Mouse (Mus musculus): ENCODE results near the gene Sapcd1. TPM values are rescaled to one million over a fixed set of nuclear protein-coding genes. Genes with fewer than 3 reads are reported as not detected.

Sapcd1 gene
- polyA plus RNA-seq, 1 experiment from 2014 or later = 7.4 TPM

- Histone ChIP-seq H3K9me3 (no peaks in the 10 kb centered on the region), H3K4me2 (no peak overlapping the region), H3K4me3 (replicated peaks) (no peak overlapping the region), H3K36me3 (replicated peaks) (0 out of 2 replicates have a peak, but pooled peaks cover under 1% of the 10 kb centered on the region), H3K4me1 (peaks cover 28% of the 10 kb centered on the region), H3K9ac (no peak overlapping the region), H3K27ac (no peak overlapping the region), H3K27me3 (no peaks in the 10 kb centered on the region)
- ATAC-seq (ENCODE audit: low FRiP score) = no peak
- 89% methylated on average over 4 of the region's 4 CpGs for WGBS
Measured at GRCm38 (mm10) chr17:34979631-34980030, 48.2 kb downstream of the Sapcd1 start.

- no peaks in the 10 kb centered on the region for H3K36me3 ChIP-seq (replicated peaks)
- H3K4me2 ChIP-seq = no peak overlapping the region
- no peak overlapping the region for H3K9ac ChIP-seq
- H3K4me1 ChIP-seq = peaks cover 25% of the 10 kb centered on the region
- H3K9me3 ChIP-seq = no peaks in the 10 kb centered on the region
- 91% methylated on average over 27 of the region's 27 CpGs for WGBS
- no peak for ATAC-seq (ENCODE audit: low FRiP score)
- H3K4me3 ChIP-seq (replicated peaks) = no peak overlapping the region
- peaks cover 3% of the 10 kb centered on the region; the same call in 1 of the 2 replicates for H3K27me3 ChIP-seq
- H3K27ac ChIP-seq = no peak overlapping the region
Measured at GRCm38 (mm10) chr17:34978239-34978638, 49.6 kb downstream of the Sapcd1 start.

- no peak overlapping the region for H3K27ac ChIP-seq
- H3K4me3 ChIP-seq (replicated peaks) = no peak overlapping the region
- WGBS = 96% methylated on average over 20 of the region's 20 CpGs
- peaks cover 10% of the 10 kb centered on the region; the same call in 1 of the 2 replicates for H3K27me3 ChIP-seq
- H3K4me1 ChIP-seq = peaks cover 20% of the 10 kb centered on the region
- H3K4me2 ChIP-seq = no peak overlapping the region
- no peak for ATAC-seq (ENCODE audit: low FRiP score)
- H3K36me3 ChIP-seq (replicated peaks) = no peaks in the 10 kb centered on the region
- no peaks in the 10 kb centered on the region for H3K9me3 ChIP-seq
- no peak overlapping the region for H3K9ac ChIP-seq
Measured at GRCm38 (mm10) chr17:34977000-34977399, 50.8 kb downstream of the Sapcd1 start.

Other genes starting within 250 kb of the Sapcd1 start
- gene Cyp21a1, start 223.5 kb downstream of the Sapcd1 start, polyA plus RNA-seq (2016; fragmentation: Nextera tagmentation; extraction: Ambion mirVana) = not detected in 2 replicates
- gene Stk19, start 191.1 kb downstream of the Sapcd1 start, polyA plus RNA-seq (2016; fragmentation: Nextera tagmentation; extraction: Ambion mirVana) = 28.6 and 32.7 TPM in 2 replicates
- 72.9 and 77.6 TPM in 2 replicates for gene Dxo, start 191.0 kb downstream of the Sapcd1 start, polyA plus RNA-seq (2016; fragmentation: Nextera tagmentation; extraction: Ambion mirVana)
- 61.8 and 64.8 TPM in 2 replicates for gene Skiv2l, start 177.8 kb downstream of the Sapcd1 start, polyA plus RNA-seq (2016; fragmentation: Nextera tagmentation; extraction: Ambion mirVana)
- 124 and 133 TPM in 2 replicates for gene Nelfe, start 177.6 kb downstream of the Sapcd1 start, polyA plus RNA-seq (2016; fragmentation: Nextera tagmentation; extraction: Ambion mirVana)
- gene Cfb, start 165.5 kb downstream of the Sapcd1 start, polyA plus RNA-seq (2016; fragmentation: Nextera tagmentation; extraction: Ambion mirVana) = 2.9 and 3.6 TPM in 2 replicates
- 9.2 and 10.4 TPM in 2 replicates for gene Zbtb12, start 148.5 kb downstream of the Sapcd1 start, polyA plus RNA-seq (2016; fragmentation: Nextera tagmentation; extraction: Ambion mirVana)
- not detected in 2 replicates for gene Gm20547, start 146.0 kb downstream of the Sapcd1 start, polyA plus RNA-seq (2016; fragmentation: Nextera tagmentation; extraction: Ambion mirVana)
- 1.3 and 1.6 TPM in 2 replicates for gene C2, start 129.8 kb downstream of the Sapcd1 start, polyA plus RNA-seq (2016; fragmentation: Nextera tagmentation; extraction: Ambion mirVana)
- 111 and 114 TPM in 2 replicates for gene Ehmt2, start 129.5 kb downstream of the Sapcd1 start, polyA plus RNA-seq (2016; fragmentation: Nextera tagmentation; extraction: Ambion mirVana)
- gene Slc44a4, start 113.5 kb downstream of the Sapcd1 start, polyA plus RNA-seq (2016; fragmentation: Nextera tagmentation; extraction: Ambion mirVana) = not detected in 2 replicates
- 16.2 and 16.9 TPM in 2 replicates for gene Neu1, start 96.8 kb downstream of the Sapcd1 start, polyA plus RNA-seq (2016; fragmentation: Nextera tagmentation; extraction: Ambion mirVana)
- gene Hspa1b, start 68.8 kb downstream of the Sapcd1 start, polyA plus RNA-seq (2016; fragmentation: Nextera tagmentation; extraction: Ambion mirVana) = 0.11 and 0.21 TPM in 2 replicates
- gene Gm20481, start 58.1 kb downstream of the Sapcd1 start, polyA plus RNA-seq (2016; fragmentation: Nextera tagmentation; extraction: Ambion mirVana) = not detected in 2 replicates
- 2.0 and 2.3 TPM in 2 replicates for gene Hspa1a, start 55.9 kb downstream of the Sapcd1 start, polyA plus RNA-seq (2016; fragmentation: Nextera tagmentation; extraction: Ambion mirVana)
- 1.2 and 1.3 TPM in 2 replicates for gene Hspa1l, start 55.3 kb downstream of the Sapcd1 start, polyA plus RNA-seq (2016; fragmentation: Nextera tagmentation; extraction: Ambion mirVana)
- 226 and 238 TPM in 2 replicates for gene Lsm2, start 46.2 kb downstream of the Sapcd1 start, polyA plus RNA-seq (2016; fragmentation: Nextera tagmentation; extraction: Ambion mirVana)
- 158 and 159 TPM in 2 replicates for gene Vars, start 27.0 kb downstream of the Sapcd1 start, polyA plus RNA-seq (2016; fragmentation: Nextera tagmentation; extraction: Ambion mirVana)
- gene Vwa7, start 11.4 kb downstream of the Sapcd1 start, polyA plus RNA-seq (2016; fragmentation: Nextera tagmentation; extraction: Ambion mirVana) = 0.17 and 0.27 TPM in 2 replicates
- gene Msh5, start 18.7 kb upstream of the Sapcd1 start, polyA plus RNA-seq (2016; fragmentation: Nextera tagmentation; extraction: Ambion mirVana) = 5.3 and 5.6 TPM in 2 replicates
- gene Clic1, start 21.9 kb upstream of the Sapcd1 start, polyA plus RNA-seq (2016; fragmentation: Nextera tagmentation; extraction: Ambion mirVana) = 152 and 155 TPM in 2 replicates
- gene Ddah2, start 31.0 kb upstream of the Sapcd1 start, polyA plus RNA-seq (2016; fragmentation: Nextera tagmentation; extraction: Ambion mirVana) = 513 and 534 TPM in 2 replicates
- not detected in 2 replicates for gene Ly6g6c, start 37.4 kb upstream of the Sapcd1 start, polyA plus RNA-seq (2016; fragmentation: Nextera tagmentation; extraction: Ambion mirVana)
- 0.40 and 0.54 TPM in 2 replicates for gene Mpig6b, start 38.2 kb upstream of the Sapcd1 start, polyA plus RNA-seq (2016; fragmentation: Nextera tagmentation; extraction: Ambion mirVana)
- gene Ly6g6e, start 48.9 kb upstream of the Sapcd1 start, polyA plus RNA-seq (2016; fragmentation: Nextera tagmentation; extraction: Ambion mirVana) = 0.28 and 0.50 TPM in 2 replicates
- gene Ly6g6d, start 50.0 kb upstream of the Sapcd1 start, polyA plus RNA-seq (2016; fragmentation: Nextera tagmentation; extraction: Ambion mirVana) = 0.29 and 1.6 TPM in 2 replicates
- 0.17 and 0.18 TPM in 2 replicates for gene Ly6g6f, start 57.6 kb upstream of the Sapcd1 start, polyA plus RNA-seq (2016; fragmentation: Nextera tagmentation; extraction: Ambion mirVana)
- 59.2 and 70.7 TPM in 2 replicates for gene Abhd16a, start 61.2 kb upstream of the Sapcd1 start, polyA plus RNA-seq (2016; fragmentation: Nextera tagmentation; extraction: Ambion mirVana)
- gene Ly6g5c, start 80.3 kb upstream of the Sapcd1 start, polyA plus RNA-seq (2016; fragmentation: Nextera tagmentation; extraction: Ambion mirVana) = not detected in 2 replicates
- gene Ly6g5b, start 87.4 kb upstream of the Sapcd1 start, polyA plus RNA-seq (2016; fragmentation: Nextera tagmentation; extraction: Ambion mirVana) = 0.96 and 1.5 TPM in 2 replicates
- 27.4 and 28.1 TPM in 2 replicates for gene Gpank1, start 93.4 kb upstream of the Sapcd1 start, polyA plus RNA-seq (2016; fragmentation: Nextera tagmentation; extraction: Ambion mirVana)
- gene Csnk2b, start 94.0 kb upstream of the Sapcd1 start, polyA plus RNA-seq (2016; fragmentation: Nextera tagmentation; extraction: Ambion mirVana) = 283 and 284 TPM in 2 replicates
- 5.3 and 7.2 TPM in 2 replicates for gene D17H6S53E, start 98.4 kb upstream of the Sapcd1 start, polyA plus RNA-seq (2016; fragmentation: Nextera tagmentation; extraction: Ambion mirVana)
- gene Apom, start 104.0 kb upstream of the Sapcd1 start, polyA plus RNA-seq (2016; fragmentation: Nextera tagmentation; extraction: Ambion mirVana) = 0.46 and 0.63 TPM in 2 replicates
- 88.9 and 97.8 TPM in 2 replicates for gene Bag6, start 107.2 kb upstream of the Sapcd1 start, polyA plus RNA-seq (2016; fragmentation: Nextera tagmentation; extraction: Ambion mirVana)
- gene Prrc2a, start 136.9 kb upstream of the Sapcd1 start, polyA plus RNA-seq (2016; fragmentation: Nextera tagmentation; extraction: Ambion mirVana) = 221 and 231 TPM in 2 replicates
- 4.3 and 4.9 TPM in 2 replicates for gene Aif1, start 148.1 kb upstream of the Sapcd1 start, polyA plus RNA-seq (2016; fragmentation: Nextera tagmentation; extraction: Ambion mirVana)
- 4.0 and 4.8 TPM in 2 replicates for gene Lst1, start 160.4 kb upstream of the Sapcd1 start, polyA plus RNA-seq (2016; fragmentation: Nextera tagmentation; extraction: Ambion mirVana)
- gene Ltb, start 166.4 kb upstream of the Sapcd1 start, polyA plus RNA-seq (2016; fragmentation: Nextera tagmentation; extraction: Ambion mirVana) = not detected in 2 replicates
- not detected in 2 replicates for gene Tnf, start 174.0 kb upstream of the Sapcd1 start, polyA plus RNA-seq (2016; fragmentation: Nextera tagmentation; extraction: Ambion mirVana)
- not detected in 2 replicates for gene Lta, start 177.3 kb upstream of the Sapcd1 start, polyA plus RNA-seq (2016; fragmentation: Nextera tagmentation; extraction: Ambion mirVana)
- gene Gm16181, start 192.8 kb upstream of the Sapcd1 start, polyA plus RNA-seq (2016; fragmentation: Nextera tagmentation; extraction: Ambion mirVana) = 0.41 TPM in 2 replicates
- gene Atp6v1g2, start 205.6 kb upstream of the Sapcd1 start, polyA plus RNA-seq (2016; fragmentation: Nextera tagmentation; extraction: Ambion mirVana) = 16.2 and 17.3 TPM in 2 replicates
- 11.0 and 12.9 TPM in 2 replicates for gene Nfkbil1, start 207.8 kb upstream of the Sapcd1 start, polyA plus RNA-seq (2016; fragmentation: Nextera tagmentation; extraction: Ambion mirVana)
- 614 and 623 TPM in 2 replicates for gene Ddx39b, start 213.7 kb upstream of the Sapcd1 start, polyA plus RNA-seq (2016; fragmentation: Nextera tagmentation; extraction: Ambion mirVana)
- gene H2-D1, start 234.7 kb upstream of the Sapcd1 start, polyA plus RNA-seq (2016; fragmentation: Nextera tagmentation; extraction: Ambion mirVana) = 37.2 and 39.2 TPM in 2 replicates